Mouse (Mus musculus): ENCODE measurements around the gene Ubxn1.

DNA sequence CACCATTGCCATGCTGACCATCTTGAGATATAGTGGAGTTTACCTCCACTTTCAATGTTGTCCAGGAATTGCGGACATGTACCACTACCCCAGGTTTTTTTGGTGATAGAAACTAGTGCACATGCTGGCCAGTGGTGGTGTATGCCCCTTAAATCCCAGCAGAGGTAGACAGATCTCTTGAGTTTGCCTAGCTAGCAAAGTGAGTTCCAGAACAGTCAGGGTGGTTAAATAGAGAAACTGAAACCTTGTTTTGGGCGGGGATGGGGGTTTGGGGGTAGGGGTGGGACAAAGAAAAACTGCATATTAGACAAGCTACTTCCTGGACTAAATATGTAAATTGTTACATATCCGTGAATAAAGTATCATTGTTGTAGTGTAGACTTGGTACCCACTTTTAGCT lies 47.7 kb downstream of the Ubxn1 start:
- TF ChIP-seq MAFK (IDR thresholded peaks at IDR 0.05; ENCODE audit: insufficient read depth, low read depth, low read length), result no peak
- TF ChIP-seq ZNF384 (IDR thresholded peaks at IDR 0.05; ENCODE audit: low read depth, low read length), result no peak
- TF ChIP-seq HCFC1 (IDR thresholded peaks at IDR 0.05; ENCODE audit: borderline replicate concordance, insufficient read depth, low read length), result no peak

Data from ES-E14 (cell line).